Mouse (Mus musculus): ENCODE results near the gene Ankrd61. TPM values are rescaled to one million over a fixed set of nuclear protein-coding genes. Genes with fewer than 3 reads are reported as not detected.

Gene Ankrd61
- polyA plus RNA-seq, 1 experiment = not detected

DNA sequence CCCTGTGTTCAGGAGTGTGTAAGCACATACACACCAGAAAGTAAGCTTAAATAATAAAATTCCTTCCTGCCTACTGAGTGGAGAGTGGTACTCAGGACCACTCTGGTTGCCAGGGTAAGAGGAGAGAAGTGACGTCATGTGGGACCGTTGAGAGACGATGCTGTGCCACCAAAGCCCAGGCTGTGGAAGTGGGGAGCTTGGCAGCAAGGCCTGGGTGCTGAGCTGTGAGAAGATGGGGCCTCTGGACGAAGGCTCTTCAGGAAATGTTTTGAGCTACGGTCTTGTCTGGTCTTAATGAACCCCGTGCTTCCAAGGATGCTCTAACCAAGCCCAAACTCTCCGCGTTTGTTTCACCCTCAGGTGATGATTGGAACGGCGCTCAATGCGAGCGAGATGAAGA lies 33.2 kb upstream of the Ankrd61 start:
- WGBS = 94% methylated on average over 12 of the region's 12 CpGs
- TF ChIP-seq CTCF (IDR thresholded peaks at IDR 0.05; ENCODE audit: insufficient read depth, low read depth, low read length) = no peak
- TF ChIP-seq POLR2A (IDR thresholded peaks at IDR 0.05; ENCODE audit: insufficient read depth, low read depth, low read length) = no peak
- Histone ChIP-seq H3K27ac (ENCODE audit: insufficient read depth, low read depth, low read length) (no peak overlapping the region), H3K4me1 (ENCODE audit: control insufficient read depth, insufficient read depth, low read length) (peaks cover 4% of the 10 kb centered on the region; the same call in 1 of the 2 replicates), H3K4me3 (ENCODE audit: insufficient read depth, low read depth, low read length) (no peak overlapping the region)

DNA sequence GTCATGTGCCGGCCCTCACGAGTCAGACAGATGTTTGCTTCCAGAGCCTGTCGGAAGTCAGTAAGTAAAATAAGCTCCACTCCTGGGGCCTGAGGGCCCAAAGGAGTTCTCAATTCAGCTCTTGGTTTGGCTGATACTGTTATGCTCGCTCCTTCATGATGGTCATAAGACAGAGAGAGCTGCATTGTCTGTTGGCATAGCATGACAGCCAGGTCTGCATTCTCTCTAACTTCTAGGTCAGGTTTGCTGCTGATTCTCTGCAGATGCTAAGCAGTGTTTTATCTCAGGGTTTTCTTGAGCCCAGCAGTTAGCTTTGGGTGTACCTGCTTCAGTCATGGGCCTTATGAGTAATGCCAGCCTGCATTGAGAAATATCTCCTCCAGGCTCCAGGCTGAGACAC lies 31.8 kb upstream of the Ankrd61 start:
- no peak for TF ChIP-seq POLR2A (IDR thresholded peaks at IDR 0.05; ENCODE audit: insufficient read depth, low read depth, low read length)
- no peak for TF ChIP-seq CTCF (IDR thresholded peaks at IDR 0.05; ENCODE audit: insufficient read depth, low read depth, low read length)
- Histone ChIP-seq H3K27ac (ENCODE audit: insufficient read depth, low read depth, low read length) (no peak overlapping the region), H3K4me1 (ENCODE audit: control insufficient read depth, insufficient read depth, low read length) (peaks cover 4% of the 10 kb centered on the region; the same call in 1 of the 2 replicates), H3K4me3 (ENCODE audit: insufficient read depth, low read depth, low read length) (no peak overlapping the region)
- WGBS = 95% methylated on average over 4 of the region's 4 CpGs

DNA sequence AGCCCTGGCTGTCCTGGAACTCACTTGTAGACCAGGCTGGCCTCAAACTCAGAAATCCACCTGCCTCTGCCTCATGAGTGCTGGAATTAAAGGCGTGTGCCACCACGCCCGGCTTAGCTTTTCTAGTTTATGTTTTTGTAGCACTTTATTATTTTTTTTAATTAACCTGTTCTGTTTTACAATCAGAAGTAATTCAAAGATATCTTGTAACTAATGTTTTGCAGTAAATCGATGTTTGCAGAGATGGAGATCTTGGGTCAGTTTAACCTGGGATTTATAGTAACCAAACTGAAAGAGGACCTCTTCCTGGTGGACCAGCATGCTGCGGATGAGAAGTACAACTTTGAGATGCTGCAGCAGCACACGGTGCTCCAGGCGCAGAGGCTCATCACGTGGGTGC lies 30.4 kb upstream of the Ankrd61 start, which contains the start of gene Gm42421:
Gm42421 (plus strand) TSS at position 301 of the 400 bp plus-strand sequence.
- TF ChIP-seq CTCF (IDR thresholded peaks at IDR 0.05; ENCODE audit: insufficient read depth, low read depth, low read length) (no peak), POLR2A (IDR thresholded peaks at IDR 0.05; ENCODE audit: insufficient read depth, low read depth, low read length) (no peak)
- Histone ChIP-seq H3K4me3 (ENCODE audit: insufficient read depth, low read depth, low read length) (no peak within 1 kb of the TSS), H3K27ac (ENCODE audit: insufficient read depth, low read depth, low read length) (no peak within 1 kb of the TSS), H3K4me1 (ENCODE audit: control insufficient read depth, insufficient read depth, low read length) (peaks cover under 1% of the 10 kb centered on the region; the same call in 1 of the 2 replicates)
- 95% methylated on average over 8 of the region's 8 CpGs for WGBS

DNA sequence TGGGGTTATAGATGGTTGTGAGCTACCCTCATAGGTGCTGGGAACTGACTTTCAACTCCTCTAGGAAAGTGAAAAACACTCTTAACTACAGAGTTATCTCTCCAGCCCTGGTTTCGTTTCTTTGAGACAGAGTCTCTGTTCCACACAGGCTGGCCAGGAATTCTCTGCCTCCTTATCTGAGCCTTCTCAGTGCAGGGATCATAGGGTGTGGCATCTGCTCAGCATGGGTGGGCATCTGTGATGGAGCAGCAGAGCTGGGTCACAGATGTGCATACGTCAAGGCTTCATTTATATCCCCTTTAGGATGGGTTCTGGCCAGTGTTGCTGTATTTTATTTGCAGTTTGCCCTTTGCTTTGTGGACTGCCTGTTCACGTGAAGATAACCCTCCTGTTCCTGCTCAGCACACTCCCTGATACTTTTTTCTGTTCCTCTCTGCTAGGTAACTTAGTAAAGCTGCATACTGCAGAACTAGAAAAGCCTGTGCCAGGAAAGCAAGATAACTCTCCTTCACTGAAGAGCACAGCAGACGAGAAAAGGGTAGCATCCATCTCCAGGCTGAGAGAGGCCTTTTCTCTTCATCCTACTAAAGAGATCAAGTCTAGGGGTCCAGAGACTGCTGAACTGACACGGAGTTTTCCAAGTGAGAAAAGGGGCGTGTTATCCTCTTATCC lies 27.4 kb upstream of the Ankrd61 start:
- Histone ChIP-seq H3K4me3 (ENCODE audit: insufficient read depth, low read depth, low read length) (no peak overlapping the region), H3K27ac (ENCODE audit: insufficient read depth, low read depth, low read length) (no peak overlapping the region), H3K4me1 (ENCODE audit: control insufficient read depth, insufficient read depth, low read length) (no peaks in the 10 kb centered on the region)
- 91% methylated on average over 6 of the region's 6 CpGs for WGBS
- TF ChIP-seq CTCF (IDR thresholded peaks at IDR 0.05; ENCODE audit: insufficient read depth, low read depth, low read length) = no peak
- no peak for TF ChIP-seq POLR2A (IDR thresholded peaks at IDR 0.05; ENCODE audit: insufficient read depth, low read depth, low read length)

DNA sequence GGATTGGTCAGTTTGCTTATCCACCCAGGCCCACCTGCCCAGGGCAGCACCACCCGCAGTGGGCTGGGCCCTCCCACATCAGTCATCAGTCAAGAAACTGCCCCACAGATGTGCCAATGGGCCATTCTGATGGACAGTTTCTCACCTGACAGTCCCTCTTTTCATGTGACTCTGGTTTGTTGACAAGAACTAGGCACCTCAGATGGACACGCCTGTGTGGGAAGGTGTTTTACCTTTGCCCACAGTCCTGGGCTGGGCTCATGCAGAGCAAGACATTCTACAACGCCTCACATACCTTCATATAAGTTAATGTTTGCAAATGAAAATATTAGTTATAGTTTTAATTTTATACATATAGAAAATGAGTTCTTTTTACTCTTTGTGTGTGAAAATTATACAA lies 20.6 kb upstream of the Ankrd61 start:
- Histone ChIP-seq H3K27ac (ENCODE audit: insufficient read depth, low read depth, low read length) (no peak overlapping the region), H3K4me1 (ENCODE audit: control insufficient read depth, insufficient read depth, low read length) (no peaks in the 10 kb centered on the region), H3K4me3 (ENCODE audit: insufficient read depth, low read depth, low read length) (no peak overlapping the region)
- TF ChIP-seq POLR2A (IDR thresholded peaks at IDR 0.05; ENCODE audit: insufficient read depth, low read depth, low read length) (no peak), CTCF (IDR thresholded peaks at IDR 0.05; ENCODE audit: insufficient read depth, low read depth, low read length) (no peak)
- WGBS = 94% methylated on average over 3 of the region's 3 CpGs

DNA sequence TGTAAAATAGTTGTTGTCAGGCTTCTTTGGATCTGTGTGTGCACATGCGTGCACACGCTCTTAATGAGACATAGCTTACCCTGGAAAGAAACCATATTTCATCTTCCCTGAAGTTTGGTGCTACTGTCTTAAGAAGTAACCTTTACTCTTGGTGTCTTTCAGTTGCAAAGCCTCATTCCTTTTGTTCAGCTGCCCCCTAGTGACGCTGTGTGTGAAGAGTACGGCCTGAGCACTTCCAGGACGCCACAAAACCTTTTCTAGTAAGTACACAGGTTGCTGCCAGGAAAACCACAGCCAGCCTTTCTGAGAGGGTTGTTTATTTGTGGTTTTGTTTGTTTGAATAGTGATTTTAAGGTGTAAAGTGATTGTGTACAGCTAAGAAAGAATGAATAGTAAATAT lies 19.9 kb upstream of the Ankrd61 start:
- H3K4me1 ChIP-seq (ENCODE audit: control insufficient read depth, insufficient read depth, low read length) = no peaks in the 10 kb centered on the region
- H3K27ac ChIP-seq (ENCODE audit: insufficient read depth, low read depth, low read length) = no peak overlapping the region
- 41% methylated on average over 5 of the region's 5 CpGs for WGBS
- TF ChIP-seq POLR2A (IDR thresholded peaks at IDR 0.05; ENCODE audit: insufficient read depth, low read depth, low read length) (no peak), CTCF (IDR thresholded peaks at IDR 0.05; ENCODE audit: insufficient read depth, low read depth, low read length) (no peak)
- no peak overlapping the region for H3K4me3 ChIP-seq (ENCODE audit: insufficient read depth, low read depth, low read length)

DNA sequence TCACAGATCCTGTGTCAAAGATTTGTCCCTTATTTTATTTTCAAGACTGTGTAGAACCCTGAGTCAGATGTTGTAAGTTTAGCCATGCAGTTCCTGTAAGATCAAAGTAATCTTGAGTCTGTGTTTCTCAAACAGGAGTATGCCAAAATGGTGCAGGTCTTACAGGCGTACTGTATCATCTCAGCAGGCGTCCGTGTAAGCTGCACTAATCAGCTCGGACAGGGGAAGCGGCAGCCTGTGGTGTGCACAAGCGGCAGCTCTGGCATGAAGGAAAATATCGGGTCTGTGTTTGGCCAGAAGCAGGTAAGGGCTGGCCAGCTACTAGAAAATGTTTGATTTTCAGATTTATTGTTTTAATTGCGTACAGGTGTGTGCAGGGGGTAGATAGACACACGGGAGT lies 18.7 kb upstream of the Ankrd61 start:
- Histone ChIP-seq H3K4me3 (ENCODE audit: insufficient read depth, low read depth, low read length) (no peak overlapping the region), H3K4me1 (ENCODE audit: control insufficient read depth, insufficient read depth, low read length) (no peaks in the 10 kb centered on the region), H3K27ac (ENCODE audit: insufficient read depth, low read depth, low read length) (no peak overlapping the region)
- 93% methylated on average over 9 of the region's 9 CpGs for WGBS
- TF ChIP-seq POLR2A (IDR thresholded peaks at IDR 0.05; ENCODE audit: insufficient read depth, low read depth, low read length) (no peak), CTCF (IDR thresholded peaks at IDR 0.05; ENCODE audit: insufficient read depth, low read depth, low read length) (no peak)

DNA sequence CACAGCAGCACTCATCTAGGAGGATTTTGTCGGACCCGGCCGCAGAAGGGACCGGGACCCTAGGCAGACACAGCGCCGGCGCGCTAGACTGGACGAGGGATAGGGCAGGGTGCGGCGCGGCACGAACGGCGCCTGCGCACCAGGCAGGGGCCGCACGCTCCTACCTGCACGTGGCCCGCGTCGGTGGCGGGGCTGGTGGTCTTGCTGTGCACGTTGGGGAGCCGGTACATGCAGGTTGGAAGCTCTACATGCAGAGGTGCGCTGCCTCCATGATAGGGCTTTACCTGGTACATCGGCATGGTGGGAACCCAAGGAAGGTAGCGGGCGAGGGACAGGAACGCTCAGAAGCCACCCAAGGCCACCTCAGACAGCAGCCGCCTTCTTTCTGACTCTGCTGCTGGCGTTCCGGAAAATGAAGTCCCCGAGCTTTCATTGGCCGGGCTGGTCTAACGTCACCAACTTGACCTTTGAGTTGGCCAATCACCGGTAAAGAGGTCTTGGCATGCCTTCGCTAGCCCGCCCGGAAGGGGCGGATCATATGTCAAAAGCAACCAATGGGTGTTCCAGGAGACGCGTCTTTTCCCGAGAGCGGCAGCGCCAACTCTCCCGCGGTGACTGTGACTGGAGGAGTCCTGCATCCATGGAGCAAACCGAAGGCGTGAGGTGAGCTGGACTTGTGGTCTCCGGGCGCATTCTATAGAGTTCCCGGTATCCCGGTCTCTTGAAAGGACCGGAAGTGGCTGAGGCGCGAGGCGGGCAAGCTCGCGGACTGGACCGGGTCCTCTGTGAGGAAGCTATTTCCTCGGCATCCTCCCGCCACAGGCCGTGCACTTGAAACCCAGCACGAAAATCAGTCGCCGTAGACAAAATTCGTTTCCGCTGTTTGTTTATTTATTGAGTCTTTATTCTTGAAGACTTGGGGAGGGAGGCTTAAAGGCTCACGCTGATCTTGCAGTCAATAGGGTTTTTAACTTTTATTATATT lies 12.2 kb upstream of the Ankrd61 start, which contains the start of the genes Aimp2 and Pms2:
Aimp2 (minus strand) TSS at position 431 of the 984 bp plus-strand sequence.
Pms2 (plus strand) TSS at position 548 of the 984 bp plus-strand sequence.
- peaks cover 3% of the 10 kb centered on the region for H3K4me1 ChIP-seq (ENCODE audit: control insufficient read depth, insufficient read depth, low read length)
- TF ChIP-seq POLR2A (IDR thresholded peaks at IDR 0.05; ENCODE audit: insufficient read depth, low read depth, low read length) (no peak; the same call in 1 of the 2 replicates), CTCF (IDR thresholded peaks at IDR 0.05; ENCODE audit: insufficient read depth, low read depth, low read length) (no peak)
- peak within 1 kb of the TSS; percentile 43 for H3K27ac ChIP-seq (ENCODE audit: insufficient read depth, low read depth, low read length)
- H3K4me3 ChIP-seq (ENCODE audit: insufficient read depth, low read depth, low read length) = peak within 1 kb of the TSS; percentile 82
- WGBS = under 1% methylated on average over 70 of the region's 70 CpGs
